Mouse (Mus musculus) ES-Bruce4 (cell line): ENCODE data around the gene Kirrel3. TPM values are rescaled to one million over a fixed set of nuclear protein-coding genes. Genes with fewer than 3 reads are reported as not detected.

Experiments used
- H3K27ac ChIP-seq: 2 replicates; pipeline ENCODE4 v1.5.1; 2012; ENCODE audit warnings: low read length, inconsistent platforms; ENCODE audit not compliant: insufficient read depth
- H3K27me3 ChIP-seq: 2 replicates; pipeline ENCODE4 v1.6.1; 2012; ENCODE audit warnings: mild to moderate bottlenecking, low read length, inconsistent platforms; ENCODE audit not compliant: control insufficient read depth, poor library complexity, insufficient read depth, severe bottlenecking
- H3K36me3 ChIP-seq: 2 replicates; pipeline ENCODE4 v1.6.1; 2012; ENCODE audit warnings: inconsistent platforms, mild to moderate bottlenecking, low read length, moderate library complexity; ENCODE audit not compliant: control insufficient read depth, poor library complexity, insufficient read depth, severe bottlenecking
- H3K4me1 ChIP-seq: one replicate; pipeline ENCODE4 v1.8.1; 2011; ENCODE audit warnings: low read length; ENCODE audit not compliant: control insufficient read depth, insufficient read depth
- H3K4me3 ChIP-seq: 2 replicates; pipeline ENCODE4 v1.5.1; 2011; ENCODE audit warnings: low read depth, mild to moderate bottlenecking, low read length
- H3K9ac ChIP-seq: 2 replicates; pipeline ENCODE4 v1.6.1; 2012; ENCODE audit warnings: low read depth, mild to moderate bottlenecking, inconsistent platforms; ENCODE audit not compliant: poor library complexity, severe bottlenecking
- H3K9me3 ChIP-seq: replicated peaks from 2 replicates; pipeline ENCODE4 v1.6.1; 2012; ENCODE audit warnings: mild to moderate bottlenecking, low read length, inconsistent platforms; ENCODE audit not compliant: control insufficient read depth, poor library complexity, insufficient read depth, severe bottlenecking
- CTCF ChIP-seq: IDR thresholded peaks from one replicate; pipeline ENCODE4 v1.8.1; 2011; ENCODE audit warnings: low read depth, low read length
- EP300 ChIP-seq: IDR thresholded peaks from 2 replicates; pipeline ENCODE4 v1.6.1; 2011; ENCODE audit warnings: low read depth, low read length; ENCODE audit not compliant: insufficient read depth
- POLR2A ChIP-seq: IDR thresholded peaks from one replicate; pipeline ENCODE4 v1.8.1; 2011; ENCODE audit warnings: low read length; ENCODE audit not compliant: insufficient read depth
- polyA plus RNA-seq: library from polyadenylated mRNA; stranded (reverse); fragments of >200 nt; gene quantifications from 2 replicates; pipeline ENCODE4 v1.2.4, GENCODE M21; 2011; ENCODE audit warnings: low read depth; ENCODE audit not compliant: missing spikeins, insufficient read depth, insufficient read length

Gene Kirrel3
- polyA plus RNA-seq, 1 experiment: 0.52 TPM

DNA sequence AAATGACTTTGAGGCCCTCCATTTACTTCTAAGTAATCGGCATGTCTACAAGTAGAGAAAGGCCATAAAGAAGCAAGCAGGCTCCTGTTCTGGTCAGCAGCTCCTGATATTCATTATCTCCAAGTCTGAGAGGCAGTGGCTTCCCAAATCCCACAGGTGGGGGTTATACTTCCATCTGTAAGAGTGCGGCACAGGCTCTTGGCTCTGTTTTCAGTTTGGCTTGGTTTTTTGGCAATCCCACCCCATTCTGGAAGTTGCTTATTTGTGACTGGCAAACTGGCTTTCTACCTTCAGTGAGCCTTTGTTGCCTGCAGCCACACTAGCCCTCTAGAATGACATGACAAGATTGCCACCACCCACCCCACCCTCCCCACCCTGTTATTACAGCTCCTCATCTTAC lies 100.4 kb downstream of the Kirrel3 start:
- H3K27me3 ChIP-seq: no peaks in the 10 kb centered on the region
- TF ChIP-seq POLR2A (no peak), CTCF (no peak), EP300 (no peak)
- H3K4me1 ChIP-seq: no peaks in the 10 kb centered on the region
- no peak overlapping the region for H3K27ac ChIP-seq
- H3K36me3 ChIP-seq: no peaks in the 10 kb centered on the region
- no peaks in the 10 kb centered on the region; the same call in 1 of the 2 replicates for H3K9me3 ChIP-seq
- no peak overlapping the region for H3K4me3 ChIP-seq
- H3K9ac ChIP-seq: no peak overlapping the region

DNA sequence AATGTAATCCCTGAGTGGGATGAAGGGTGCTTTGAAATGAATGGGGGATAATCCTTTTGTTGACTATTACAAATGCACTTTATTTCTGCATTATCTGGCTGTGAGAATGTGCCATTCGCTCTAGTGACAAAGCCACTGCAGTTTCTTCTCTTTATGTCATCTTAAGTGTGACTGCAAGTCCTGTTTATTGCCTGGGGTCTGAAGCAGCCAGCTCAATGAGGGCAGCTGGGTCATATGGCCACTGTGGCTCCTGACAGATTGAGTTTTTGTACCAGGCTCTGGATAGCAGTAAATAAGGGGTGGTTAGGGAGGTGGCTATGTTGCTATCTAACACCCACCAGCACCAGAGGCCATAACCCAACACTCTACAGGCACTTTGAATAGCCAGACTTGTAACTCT lies 104.1 kb downstream of the Kirrel3 start:
- Histone ChIP-seq H3K27me3 (no peaks in the 10 kb centered on the region), H3K4me3 (no peak overlapping the region), H3K9me3 (no peaks in the 10 kb centered on the region), H3K36me3 (no peaks in the 10 kb centered on the region), H3K4me1 (no peaks in the 10 kb centered on the region), H3K27ac (no peak overlapping the region), H3K9ac (no peak overlapping the region)
- no peak for TF ChIP-seq CTCF
- no peak for TF ChIP-seq POLR2A
- no peak for TF ChIP-seq EP300

DNA sequence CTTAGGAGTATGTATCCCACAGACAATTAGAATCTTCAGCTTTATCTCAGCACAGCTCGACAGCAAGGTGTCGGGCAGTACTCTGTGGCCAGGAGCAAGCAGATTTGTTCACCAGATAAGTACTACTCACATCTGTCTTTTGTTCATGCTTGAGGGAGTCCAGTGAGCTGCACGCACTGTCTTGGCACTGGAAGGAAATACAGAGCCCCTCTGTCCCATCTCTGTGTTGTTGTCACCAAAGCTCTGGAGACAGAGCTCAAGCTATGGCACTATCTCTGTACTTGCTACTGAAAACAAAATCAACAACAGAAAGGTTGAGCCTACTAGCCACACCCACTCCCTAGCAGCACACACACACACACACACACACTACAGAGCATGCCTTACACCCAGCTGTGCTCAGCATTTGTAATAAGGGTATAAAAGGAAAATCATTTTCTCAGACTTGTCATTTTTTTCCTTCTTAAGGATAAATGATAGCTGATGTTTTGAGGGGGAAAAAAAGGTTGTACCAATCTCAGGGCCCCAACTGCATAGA lies 106.4 kb downstream of the Kirrel3 start:
- H3K4me3 ChIP-seq: no peak overlapping the region
- H3K27me3 ChIP-seq: no peaks in the 10 kb centered on the region
- TF ChIP-seq POLR2A (no peak), CTCF (no peak), EP300 (no peak)
- no peaks in the 10 kb centered on the region for H3K4me1 ChIP-seq
- no peaks in the 10 kb centered on the region for H3K36me3 ChIP-seq
- H3K9ac ChIP-seq: no peak overlapping the region
- H3K9me3 ChIP-seq: no peaks in the 10 kb centered on the region
- H3K27ac ChIP-seq: no peak overlapping the region

DNA sequence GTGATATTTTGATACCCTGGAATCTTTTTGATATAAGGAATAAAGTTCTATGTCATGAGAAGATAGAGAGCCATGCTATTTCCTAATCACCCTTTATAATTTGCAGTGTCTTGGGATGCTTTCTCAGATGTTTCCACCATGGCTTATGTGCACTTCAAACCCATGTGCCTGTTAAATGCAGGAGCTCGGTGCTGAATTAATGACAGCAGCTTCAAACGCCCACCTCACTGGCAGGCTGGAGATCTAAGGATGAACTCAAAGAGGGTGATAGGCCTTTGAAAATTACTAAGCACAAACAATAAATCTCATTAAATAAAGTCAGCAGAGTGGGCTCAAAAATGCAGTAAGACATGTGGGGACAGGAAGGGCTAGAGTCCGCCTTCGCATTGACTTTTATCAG lies 108.2 kb downstream of the Kirrel3 start:
- no peaks in the 10 kb centered on the region for H3K9me3 ChIP-seq
- no peaks in the 10 kb centered on the region for H3K36me3 ChIP-seq
- H3K4me1 ChIP-seq: no peaks in the 10 kb centered on the region
- no peak overlapping the region for H3K9ac ChIP-seq
- no peak overlapping the region for H3K27ac ChIP-seq
- no peaks in the 10 kb centered on the region for H3K27me3 ChIP-seq
- TF ChIP-seq EP300 (no peak), POLR2A (no peak), CTCF (no peak)
- no peak overlapping the region for H3K4me3 ChIP-seq

DNA sequence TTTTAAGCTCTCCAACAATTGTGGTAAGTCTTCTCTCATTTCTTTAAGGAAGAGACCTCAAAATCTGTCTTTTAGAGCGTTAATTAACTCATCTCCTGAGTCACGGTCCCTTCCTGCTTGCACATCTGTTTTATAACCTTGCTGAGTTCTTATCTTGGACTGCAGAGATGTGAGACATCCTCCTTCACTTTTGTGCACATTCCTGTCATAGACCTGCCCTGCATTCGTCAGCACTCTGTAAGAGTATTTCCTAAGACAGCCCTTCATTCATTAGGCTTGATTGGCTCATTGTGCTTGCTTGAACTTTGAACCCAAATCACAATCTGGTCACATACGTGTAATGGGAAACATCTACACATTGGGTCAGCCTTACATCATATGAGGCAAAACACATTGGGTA lies 114.6 kb downstream of the Kirrel3 start:
- Histone ChIP-seq H3K27ac (no peak overlapping the region), H3K36me3 (no peaks in the 10 kb centered on the region), H3K4me3 (no peak overlapping the region), H3K4me1 (no peaks in the 10 kb centered on the region), H3K27me3 (no peaks in the 10 kb centered on the region), H3K9ac (no peak overlapping the region), H3K9me3 (no peaks in the 10 kb centered on the region)
- TF ChIP-seq EP300 (no peak), CTCF (no peak), POLR2A (no peak)

DNA sequence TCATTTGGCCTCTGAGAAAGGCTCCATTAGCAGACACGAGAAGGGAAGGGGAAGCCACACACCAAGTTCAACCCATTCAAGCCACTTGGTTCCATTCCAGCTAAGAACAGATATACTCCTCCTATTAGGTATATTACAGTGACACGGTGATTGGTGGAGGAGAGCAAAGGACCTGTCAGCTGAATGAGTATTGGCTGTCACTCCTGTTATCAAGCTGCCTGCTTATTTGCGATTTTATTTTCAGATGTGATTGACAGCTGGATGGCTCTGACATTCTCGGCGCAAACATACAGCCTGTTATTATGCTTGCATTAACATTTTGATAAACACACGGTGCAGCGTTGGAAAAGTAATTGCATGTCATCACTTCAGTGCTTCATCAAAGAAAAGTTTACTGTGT lies 118.1 kb downstream of the Kirrel3 start:
- Histone ChIP-seq H3K4me3 (no peak overlapping the region), H3K27me3 (no peaks in the 10 kb centered on the region), H3K27ac (no peak overlapping the region), H3K9me3 (no peaks in the 10 kb centered on the region), H3K4me1 (no peaks in the 10 kb centered on the region), H3K9ac (no peak overlapping the region), H3K36me3 (no peaks in the 10 kb centered on the region)
- TF ChIP-seq POLR2A (no peak), EP300 (no peak), CTCF (no peak)
